Mouse (Mus musculus) ovary, adult 10 weeks (tissue): ENCODE results near the gene BC049730. TPM values are rescaled to one million over a fixed set of nuclear protein-coding genes. Genes with fewer than 3 reads are reported as not detected.

Experiments
- polyA plus RNA-seq: library from polyadenylated mRNA; stranded (reverse); fragments of 350-450 nt; fragmentation: Illumina TruSeq; extraction: RNeasy Lipid Tissue Mini Kit (QIAGEN cat#74804); gene quantifications from one replicate; pipeline ENCODE4 v1.2.3, GENCODE M21; 2014

BC049730 gene
- polyA plus RNA-seq, result not detected

DNA sequence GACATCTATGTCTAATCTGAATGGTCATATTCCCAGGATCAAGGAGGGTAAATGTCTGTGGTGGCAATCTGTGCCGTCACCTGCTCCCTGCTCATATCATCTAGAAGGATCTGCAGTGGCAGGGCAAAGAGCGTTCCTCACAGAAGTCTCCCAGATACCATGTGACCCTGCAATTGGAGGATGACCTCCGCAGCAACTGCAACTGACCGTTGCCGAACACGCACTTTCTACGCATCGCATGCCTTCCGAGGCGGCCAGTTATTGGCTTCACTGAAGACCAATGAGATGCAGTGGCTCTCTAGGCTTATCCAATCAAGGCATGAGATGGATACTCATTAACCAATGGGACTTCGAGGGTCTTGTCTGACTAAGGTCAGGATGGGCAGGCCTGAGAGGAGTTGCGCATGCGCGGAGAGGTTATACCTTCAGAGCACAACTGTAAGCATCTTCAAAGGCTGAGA, at the start of gene BC049730:
Gene BC049730, plus strand, starts transcription at position 411 of the 461 bp plus-strand sequence.

GRCm38 (mm10) chr7:24676575-24676974, 32.5 kb upstream of the BC049730 start, which contains the start of gene Tex101:
Gene Tex101, minus strand, starts transcription at chr7:24676675.

DNA sequence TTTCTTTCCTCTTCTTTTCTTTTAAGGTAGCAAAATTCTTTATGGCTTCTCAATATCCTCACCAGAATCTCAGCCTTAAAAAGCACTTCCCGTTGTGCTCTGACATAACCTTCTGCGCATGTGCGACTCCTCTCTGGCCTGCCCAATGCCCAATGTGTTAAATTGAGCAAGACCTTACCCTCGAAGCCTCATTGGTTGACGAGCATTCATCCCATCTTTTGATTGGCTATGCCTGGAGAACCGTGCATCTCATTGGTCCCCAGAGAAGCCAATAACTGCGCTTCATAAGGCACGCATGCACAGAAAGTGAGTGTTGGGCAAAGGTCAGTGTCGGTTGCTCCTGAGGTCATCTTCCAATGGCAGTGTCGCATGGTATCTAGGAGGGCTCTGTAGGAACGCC, 17.8 kb downstream of the BC049730 start, which contains the start of gene Gm4763:
Gene Gm4763, minus strand, starts transcription at position 101 of the 400 bp plus-strand sequence.

GRCm38 (mm10) chr7:24760211-24760610, 51.2 kb downstream of the BC049730 start, which contains the start of gene Cd177:
Gene Cd177, minus strand, starts transcription at chr7:24760311.

Other genes starting within 250 kb of the BC049730 start
- gene Plaur, start 246.8 kb upstream of the BC049730 start, polyA plus RNA-seq, result 1.0 TPM
- 0.34 TPM for gene Cadm4, start 227.2 kb upstream of the BC049730 start, polyA plus RNA-seq
- 0.80 TPM for gene Zfp428, start 202.2 kb upstream of the BC049730 start, polyA plus RNA-seq
- not detected for gene AC161166.1, start 196.8 kb upstream of the BC049730 start, polyA plus RNA-seq
- gene Irgq, start 178.6 kb upstream of the BC049730 start, polyA plus RNA-seq, result 7.8 TPM
- gene Pinlyp, start 163.1 kb upstream of the BC049730 start, polyA plus RNA-seq, result not detected
- 0.88 TPM for gene Xrcc1, start 163.0 kb upstream of the BC049730 start, polyA plus RNA-seq
- 0.31 TPM for gene Ethe1, start 121.7 kb upstream of the BC049730 start, polyA plus RNA-seq
- gene Zfp575, start 121.6 kb upstream of the BC049730 start, polyA plus RNA-seq, result not detected
- not detected for gene Phldb3, start 98.5 kb upstream of the BC049730 start, polyA plus RNA-seq
- gene Lypd3, start 72.7 kb upstream of the BC049730 start, polyA plus RNA-seq, result not detected
- not detected for gene Tex101, start 32.6 kb upstream of the BC049730 start, polyA plus RNA-seq
- not detected for gene Gm4763, start 17.7 kb downstream of the BC049730 start, polyA plus RNA-seq
- 0.17 TPM for gene Cd177, start 51.1 kb downstream of the BC049730 start, polyA plus RNA-seq
- 0.83 TPM for gene Ceacam10, start 68.0 kb downstream of the BC049730 start, polyA plus RNA-seq
- gene Gm9844, start 153.0 kb downstream of the BC049730 start, polyA plus RNA-seq, result not detected
- gene Lypd4, start 160.7 kb downstream of the BC049730 start, polyA plus RNA-seq, result not detected
- gene Dmrtc2, start 160.8 kb downstream of the BC049730 start, polyA plus RNA-seq, result not detected
- 9.2 TPM for gene Rps19, start 175.1 kb downstream of the BC049730 start, polyA plus RNA-seq
- gene Cd79a, start 188.1 kb downstream of the BC049730 start, polyA plus RNA-seq, result not detected
- gene Arhgef1, start 193.7 kb downstream of the BC049730 start, polyA plus RNA-seq, result 0.37 TPM
- not detected for gene Gm4881, start 235.3 kb downstream of the BC049730 start, polyA plus RNA-seq